Mouse (Mus musculus): ENCODE data around the gene Akap7.

- TF ChIP-seq CTCF (IDR thresholded peaks at IDR 0.05; ENCODE audit: insufficient read depth, low read length) (no peak), POLR2A (IDR thresholded peaks at IDR 0.05; ENCODE audit: borderline replicate concordance, extremely low read depth, low read depth, low read length) (no peak)
Measured at GRCm38 (mm10) chr10:25271756-25272155, 35.9 kb downstream of the Akap7 start.

Measured in lung, adult 2 months (tissue).